Mouse (Mus musculus): ENCODE data around the gene Spint5. TPM values are rescaled to one million over a fixed set of nuclear protein-coding genes. Genes with fewer than 3 reads are reported as not detected.

Spint5 gene
- not detected in 2 replicates for polyA plus RNA-seq (2012; rRNA removed)

DNA sequence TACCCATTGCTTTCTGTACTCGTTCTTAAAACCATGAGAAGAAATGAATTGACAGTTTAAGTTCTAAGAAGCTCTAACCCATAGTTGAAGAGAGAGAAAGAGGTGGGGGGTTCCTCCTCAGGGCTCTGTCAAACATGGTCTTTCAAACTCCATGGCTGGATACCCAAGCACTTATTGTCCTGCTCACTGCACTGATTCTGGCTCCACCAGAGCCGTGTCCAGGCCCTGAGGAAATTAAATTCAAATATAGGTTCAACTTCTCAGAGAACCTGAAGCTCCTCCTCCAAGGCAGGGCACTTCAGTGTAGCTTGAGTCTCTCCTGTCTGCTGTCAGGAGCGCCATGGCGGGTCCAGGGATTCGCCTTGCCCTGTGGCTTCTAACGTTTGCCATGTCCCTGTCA is at the start of gene Spint5:
Gene Spint5 (plus strand): TSS at position 301 of the 400 bp plus-strand sequence.

DNA sequence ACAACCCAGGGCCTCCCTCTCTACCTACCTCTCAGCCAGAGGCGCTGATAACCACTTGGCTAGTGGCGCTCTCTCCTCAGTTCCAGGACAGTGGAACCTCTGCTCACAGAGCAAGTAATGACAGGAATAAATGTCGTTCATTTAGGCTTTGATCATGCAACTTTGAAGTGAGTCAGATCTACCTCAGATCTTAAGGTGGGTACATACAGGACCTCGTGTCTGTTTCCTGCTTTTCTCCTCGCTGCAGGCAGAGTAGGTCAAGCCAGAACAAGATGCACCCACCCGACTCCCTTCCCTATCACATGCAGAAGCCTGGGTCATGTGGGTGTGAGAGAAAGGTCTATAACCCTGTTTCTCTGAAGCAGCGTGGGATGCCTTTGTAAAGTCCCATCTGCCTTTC is 41.1 kb upstream of the Spint5 start, which contains the start of gene Wfdc11:
Gene Wfdc11 (minus strand): TSS at position 101 of the 400 bp plus-strand sequence.

DNA sequence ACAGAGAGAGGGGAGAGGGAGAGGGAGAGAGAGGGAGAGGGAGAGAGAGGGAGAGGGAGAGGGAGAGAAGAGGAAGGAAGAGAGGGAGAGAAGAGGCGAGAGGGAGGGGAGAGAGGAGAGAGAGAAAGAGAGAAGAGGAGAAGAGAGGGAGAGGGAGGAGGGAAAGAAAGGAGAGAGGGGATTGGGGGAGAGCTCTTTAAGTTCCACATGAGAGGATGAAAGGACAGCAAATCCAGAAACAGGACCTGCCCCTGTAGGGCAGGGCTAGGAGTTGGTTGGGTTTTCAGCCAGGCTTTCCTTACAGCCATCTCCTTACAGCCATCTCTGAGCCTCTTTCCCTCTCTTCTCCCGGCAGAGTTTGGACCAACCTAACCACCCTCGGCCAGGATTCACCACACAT is 30.3 kb upstream of the Spint5 start, which contains the start of gene Wfdc13:
Gene Wfdc13 (plus strand): TSS at position 301 of the 400 bp plus-strand sequence.

DNA sequence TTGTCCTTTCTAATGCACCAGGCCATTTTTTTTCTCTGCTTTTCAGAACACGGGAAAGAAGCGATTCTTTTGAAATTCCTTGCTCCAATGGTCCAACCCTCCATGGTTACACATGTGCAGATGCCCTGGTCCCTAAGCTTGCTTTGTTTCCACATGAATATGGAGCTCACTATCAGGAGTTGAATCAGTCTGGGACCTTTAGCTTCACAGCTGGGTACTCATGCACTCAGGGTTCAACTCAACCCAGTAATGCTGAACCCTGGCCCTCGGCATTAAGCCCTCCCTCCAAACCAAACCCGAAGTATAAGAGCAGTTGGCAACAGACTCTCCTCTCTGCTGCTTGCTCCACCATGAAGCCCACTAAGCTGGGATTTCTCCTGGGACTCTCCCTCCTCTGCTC is 16.9 kb upstream of the Spint5 start, which contains the start of gene Spint4:
Gene Spint4 (plus strand): TSS at position 301 of the 400 bp plus-strand sequence.

DNA sequence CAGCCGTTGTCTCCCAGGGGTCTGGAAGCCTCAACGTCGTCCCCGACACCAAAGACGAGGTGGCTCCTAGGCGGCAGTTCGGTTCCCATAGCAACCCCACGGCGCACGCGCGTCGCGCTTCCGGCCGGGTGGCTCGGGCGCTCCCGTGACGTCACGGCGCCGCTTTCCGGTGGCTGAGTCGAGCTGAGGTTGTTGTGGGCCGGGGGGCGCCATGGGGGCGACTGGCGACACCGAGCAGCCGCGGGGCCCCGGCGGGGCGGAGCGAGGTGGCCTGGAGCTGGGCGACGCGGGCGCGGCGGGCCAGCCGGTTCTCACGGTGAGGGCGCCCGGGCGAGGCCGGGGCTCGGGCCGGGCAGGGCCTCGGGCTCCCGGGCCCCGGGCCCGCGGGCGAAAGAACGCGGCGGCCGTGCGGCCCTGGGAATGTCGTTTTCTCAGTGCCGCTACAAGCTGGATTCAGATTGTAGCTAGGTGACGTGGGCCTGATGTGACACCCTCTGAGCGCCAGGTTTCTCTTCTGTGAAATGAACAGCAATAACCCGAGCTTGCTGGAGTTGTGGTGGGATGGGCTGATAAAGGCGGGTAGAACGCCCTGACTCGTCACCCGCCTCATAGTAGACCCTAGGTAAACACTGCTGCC is 30.9 kb downstream of the Spint5 start, which contains the start of the genes Wfdc3 and Dnttip1:
Gene Wfdc3 (minus strand): TSS at position 89 of the 637 bp plus-strand sequence.
Gene Dnttip1 (plus strand): TSS at position 141 of the 637 bp plus-strand sequence.

Other genes with a start within 250 kb of the Spint5 start
- gene Trp53tg5, start 241.6 kb upstream of the Spint5 start, polyA plus RNA-seq (2012; rRNA removed): not detected in 2 replicates
- 21.0 and 24.6 TPM in 2 replicates for gene Dbndd2, start 229.2 kb upstream of the Spint5 start, polyA plus RNA-seq (2012; rRNA removed)
- gene Pigt, start 217.8 kb upstream of the Spint5 start, polyA plus RNA-seq (2012; rRNA removed): 81.4 and 104 TPM in 2 replicates
- gene Wfdc2, start 152.9 kb upstream of the Spint5 start, polyA plus RNA-seq (2012; rRNA removed): 2.1 and 3.3 TPM in 2 replicates
- gene Spint3, start 141.8 kb upstream of the Spint5 start, polyA plus RNA-seq (2012; rRNA removed): not detected in 2 replicates
- 0.15 TPM in 1 of 2 replicates, not detected in the other for gene Wfdc6a, start 129.9 kb upstream of the Spint5 start, polyA plus RNA-seq (2012; rRNA removed)
- gene Eppin, start 121.7 kb upstream of the Spint5 start, polyA plus RNA-seq (2012; rRNA removed): not detected in 2 replicates
- not detected in 2 replicates for gene Wfdc6b, start 101.8 kb upstream of the Spint5 start, polyA plus RNA-seq (2012; rRNA removed)
- gene Wfdc8, start 101.7 kb upstream of the Spint5 start, polyA plus RNA-seq (2012; rRNA removed): not detected in 2 replicates
- not detected in 2 replicates for gene Wfdc16, start 76.5 kb upstream of the Spint5 start, polyA plus RNA-seq (2012; rRNA removed)
- 0.21 TPM in 1 of 2 replicates, not detected in the other for gene Wfdc10, start 59.3 kb upstream of the Spint5 start, polyA plus RNA-seq (2012; rRNA removed)
- gene Wfdc9, start 58.7 kb upstream of the Spint5 start, polyA plus RNA-seq (2012; rRNA removed): not detected in 2 replicates
- not detected in 2 replicates for gene Wfdc11, start 41.2 kb upstream of the Spint5 start, polyA plus RNA-seq (2012; rRNA removed)
- not detected in 2 replicates for gene Wfdc13, start 30.2 kb upstream of the Spint5 start, polyA plus RNA-seq (2012; rRNA removed)
- not detected in 2 replicates for gene Spint4, start 16.8 kb upstream of the Spint5 start, polyA plus RNA-seq (2012; rRNA removed)
- 1.0 and 1.3 TPM in 2 replicates for gene Wfdc3, start 30.6 kb downstream of the Spint5 start, polyA plus RNA-seq (2012; rRNA removed)
- gene Dnttip1, start 30.7 kb downstream of the Spint5 start, polyA plus RNA-seq (2012; rRNA removed): 51.1 and 51.2 TPM in 2 replicates
- 38.6 and 43.3 TPM in 2 replicates for gene Ube2c, start 54.6 kb downstream of the Spint5 start, polyA plus RNA-seq (2012; rRNA removed)
- 1.3 and 106 TPM in 2 replicates for gene Tnnc2, start 64.7 kb downstream of the Spint5 start, polyA plus RNA-seq (2012; rRNA removed)
- 47.2 TPM in 2 replicates for gene Snx21, start 70.5 kb downstream of the Spint5 start, polyA plus RNA-seq (2012; rRNA removed)
- gene Acot8, start 89.6 kb downstream of the Spint5 start, polyA plus RNA-seq (2012; rRNA removed): 28.9 and 30.7 TPM in 2 replicates
- gene Zswim3, start 89.8 kb downstream of the Spint5 start, polyA plus RNA-seq (2012; rRNA removed): 9.1 and 9.4 TPM in 2 replicates
- 8.7 and 11.1 TPM in 2 replicates for gene Zswim1, start 107.4 kb downstream of the Spint5 start, polyA plus RNA-seq (2012; rRNA removed)
- gene Spata25, start 113.2 kb downstream of the Spint5 start, polyA plus RNA-seq (2012; rRNA removed): 0.12 TPM in 1 of 2 replicates, not detected in the other
- gene Ctsa, start 117.6 kb downstream of the Spint5 start, polyA plus RNA-seq (2012; rRNA removed): 116 TPM in 2 replicates
- gene Neurl2, start 118.2 kb downstream of the Spint5 start, polyA plus RNA-seq (2012; rRNA removed): 5.8 and 5.9 TPM in 2 replicates
- gene Pltp, start 142.4 kb downstream of the Spint5 start, polyA plus RNA-seq (2012; rRNA removed): 45.2 and 48.1 TPM in 2 replicates
- gene Pcif1, start 164.0 kb downstream of the Spint5 start, polyA plus RNA-seq (2012; rRNA removed): 46.2 and 47.4 TPM in 2 replicates
- 35.8 and 40.0 TPM in 2 replicates for gene Zfp335, start 196.5 kb downstream of the Spint5 start, polyA plus RNA-seq (2012; rRNA removed)
- gene Mmp9, start 225.5 kb downstream of the Spint5 start, polyA plus RNA-seq (2012; rRNA removed): 8.3 and 18.9 TPM in 2 replicates
- 145 and 147 TPM in 2 replicates for gene Slc12a5, start 245.5 kb downstream of the Spint5 start, polyA plus RNA-seq (2012; rRNA removed)

Measured in central nervous system, embryonic 18 days (tissue).